Mouse (Mus musculus): Measurements from ENCODE around the gene Lrguk. TPM values are rescaled to one million over a fixed set of nuclear protein-coding genes. Genes with fewer than 3 reads are reported as not detected.

Lrguk gene
- polyA plus RNA-seq, 1 experiment from 2014 or later: 1.4 TPM

DNA sequence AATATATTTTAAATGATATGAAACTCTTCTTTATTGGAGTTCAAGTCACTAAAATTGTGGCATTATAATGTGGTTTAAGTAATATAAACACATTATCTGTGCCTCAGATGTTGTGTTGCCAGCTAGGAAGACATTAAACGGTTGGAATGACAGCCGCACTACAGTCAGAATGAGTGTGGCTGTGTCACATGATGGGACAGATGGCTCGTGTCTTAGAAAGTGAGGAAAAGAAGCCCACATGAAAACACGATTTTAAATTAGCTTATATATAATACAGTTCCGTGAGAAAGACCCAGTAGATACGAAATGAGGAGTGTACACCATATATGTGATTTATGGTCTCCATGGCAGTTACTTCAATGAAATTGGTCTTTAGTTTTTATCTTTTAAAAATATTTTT is 82.2 kb downstream of the Lrguk start:
- Histone ChIP-seq H3K4me3 (no peak overlapping the region), H3K4me2 (replicated peaks) (no peak overlapping the region), H3K27me3 (no peaks in the 10 kb centered on the region), H3K9me3 (replicated peaks) (no peaks in the 10 kb centered on the region), H3K36me3 (no peaks in the 10 kb centered on the region), H3K4me1 (0 out of 2 replicates have a peak, but pooled peaks cover 2% of the 10 kb centered on the region), H3K9ac (no peak overlapping the region), H3K27ac (no peak overlapping the region)
- ATAC-seq (ENCODE audit: low FRiP score): no peak
- 77% methylated on average over 6 of the region's 6 CpGs for WGBS

DNA sequence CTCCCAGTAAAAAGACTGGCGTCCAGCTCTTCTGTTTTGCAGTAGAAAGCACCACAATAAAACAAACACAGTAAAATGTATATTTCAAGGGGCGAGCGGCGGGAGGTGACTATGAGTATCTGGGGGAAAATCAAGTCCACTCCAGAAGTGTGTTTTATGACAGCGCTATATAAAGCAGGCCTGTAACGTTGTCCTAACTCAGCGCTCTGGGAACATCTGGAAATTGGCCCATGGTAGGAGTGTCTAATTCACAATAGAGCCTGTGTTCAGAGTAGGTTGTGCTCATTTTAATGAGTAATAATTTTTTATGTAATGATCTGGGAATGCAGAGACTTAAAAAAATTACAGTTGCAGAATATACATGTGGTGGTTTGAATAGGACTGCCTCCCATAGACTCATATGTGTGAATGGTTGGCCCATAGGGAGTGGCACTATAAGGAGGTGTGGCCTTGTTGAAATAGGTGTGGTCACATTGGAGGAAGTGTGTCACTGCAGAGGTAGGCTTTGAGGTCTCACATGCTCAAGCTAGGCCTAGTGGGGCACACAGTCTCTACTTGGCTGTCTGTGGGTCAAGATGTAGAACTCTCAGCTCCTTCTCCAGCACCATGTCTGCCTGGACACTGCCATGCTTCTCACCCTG is 87.7 kb downstream of the Lrguk start:
- Histone ChIP-seq H3K27ac (no peak overlapping the region), H3K4me1 (no peaks in the 10 kb centered on the region), H3K9me3 (replicated peaks) (no peaks in the 10 kb centered on the region), H3K4me2 (replicated peaks) (no peak overlapping the region), H3K4me3 (no peak overlapping the region), H3K36me3 (no peaks in the 10 kb centered on the region), H3K27me3 (no peaks in the 10 kb centered on the region), H3K9ac (no peak overlapping the region)
- 89% methylated on average over 7 of the region's 7 CpGs for WGBS
- no peak for ATAC-seq (ENCODE audit: low FRiP score)

DNA sequence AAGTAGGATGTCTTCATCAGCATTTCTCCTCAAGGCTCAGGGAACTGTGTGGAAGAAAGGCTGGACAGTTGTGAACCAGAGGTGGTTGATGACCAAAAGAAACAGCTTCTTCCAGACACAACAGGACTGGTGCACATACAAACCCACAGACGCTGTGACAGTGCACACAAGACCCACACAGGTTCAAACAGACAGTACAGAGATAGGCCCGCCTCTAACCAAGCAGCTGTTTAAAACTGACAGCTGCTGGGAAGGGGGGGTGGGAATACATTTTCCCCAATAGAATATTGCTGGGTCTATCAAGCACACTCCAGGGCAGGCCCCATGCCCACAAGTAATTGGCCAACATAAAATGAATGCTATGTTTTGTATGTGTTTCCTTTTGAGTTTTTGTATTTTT is 95.2 kb downstream of the Lrguk start:
- no peaks in the 10 kb centered on the region for H3K4me1 ChIP-seq
- no peaks in the 10 kb centered on the region for H3K27me3 ChIP-seq
- H3K4me2 ChIP-seq (replicated peaks): no peak overlapping the region
- H3K36me3 ChIP-seq: no peaks in the 10 kb centered on the region
- WGBS: 89% methylated on average over 2 of the region's 2 CpGs
- no peak overlapping the region for H3K9ac ChIP-seq
- no peak overlapping the region for H3K27ac ChIP-seq
- H3K9me3 ChIP-seq (replicated peaks): no peaks in the 10 kb centered on the region
- H3K4me3 ChIP-seq: no peak overlapping the region
- no peak for ATAC-seq (ENCODE audit: low FRiP score)

DNA sequence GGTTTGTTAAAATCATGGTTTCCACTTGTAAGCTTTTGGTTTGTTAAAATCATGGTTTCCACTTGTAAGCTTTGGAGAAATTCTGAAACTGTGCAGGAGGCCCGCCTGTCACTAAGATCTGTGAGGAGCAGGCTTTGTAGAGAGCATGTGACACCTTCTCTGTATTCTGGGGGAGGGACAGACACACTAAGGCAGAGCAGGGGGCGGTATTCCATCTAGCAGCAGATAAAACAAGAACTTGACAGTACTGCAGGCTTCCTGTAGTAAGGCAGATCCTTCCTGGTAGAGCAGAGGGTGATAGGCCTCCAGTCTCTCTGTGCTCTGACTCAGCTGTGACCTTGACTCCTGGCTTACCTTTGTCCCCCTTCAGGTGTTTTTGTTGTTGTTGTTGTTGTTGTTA is 100.0 kb downstream of the Lrguk start:
- Histone ChIP-seq H3K4me2 (replicated peaks) (no peak overlapping the region), H3K27me3 (no peaks in the 10 kb centered on the region), H3K4me1 (no peaks in the 10 kb centered on the region), H3K9ac (no peak overlapping the region), H3K27ac (no peak overlapping the region), H3K4me3 (no peak overlapping the region), H3K36me3 (no peaks in the 10 kb centered on the region), H3K9me3 (replicated peaks) (no peaks in the 10 kb centered on the region)
- 71% methylated on average over 2 of the region's 2 CpGs for WGBS
- ATAC-seq (ENCODE audit: low FRiP score): no peak

DNA sequence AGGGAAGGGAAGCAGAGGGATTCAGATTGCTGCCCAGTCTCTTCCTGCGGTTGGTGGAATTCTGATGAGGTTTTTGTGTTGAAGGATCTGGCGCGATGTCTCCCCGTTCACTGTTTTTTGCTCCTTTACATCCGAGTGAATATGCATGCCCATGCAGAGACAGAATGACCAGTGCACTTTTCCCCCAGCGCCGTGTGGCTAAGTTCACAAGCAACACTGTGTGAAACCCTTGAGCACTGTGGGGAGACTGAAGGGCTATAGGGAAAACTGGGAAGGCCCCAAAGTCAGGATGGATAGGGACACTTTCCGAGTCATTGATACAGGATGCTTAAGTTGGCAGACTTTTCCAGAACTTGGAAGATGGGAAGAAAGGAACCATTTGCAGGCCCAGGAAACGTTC is 103.1 kb downstream of the Lrguk start:
- WGBS: 87% methylated on average over 9 of the region's 9 CpGs
- Histone ChIP-seq H3K9me3 (replicated peaks) (no peaks in the 10 kb centered on the region), H3K4me1 (no peaks in the 10 kb centered on the region)

DNA sequence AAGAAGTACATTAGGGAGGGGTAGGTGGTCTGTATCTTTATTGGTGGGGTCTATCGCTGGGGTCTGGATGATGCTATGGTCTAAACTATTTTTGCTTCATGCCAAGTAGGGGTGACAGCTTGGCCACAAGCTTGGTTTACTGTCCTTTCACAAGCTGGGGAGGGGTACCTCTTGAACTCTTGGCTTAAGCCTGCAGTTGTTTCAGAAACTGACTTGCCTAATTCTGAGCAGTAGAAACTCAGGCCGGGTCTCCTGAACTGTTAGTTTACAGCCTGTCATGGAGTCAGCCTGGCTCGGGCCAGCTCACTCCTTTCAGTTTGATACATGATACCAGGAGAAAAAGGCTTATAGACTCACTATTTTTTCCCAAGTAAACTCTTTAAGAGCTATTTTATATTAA is 109.1 kb downstream of the Lrguk start:
- H3K9ac ChIP-seq: no peak overlapping the region
- no peaks in the 10 kb centered on the region for H3K4me1 ChIP-seq
- ATAC-seq (ENCODE audit: low FRiP score): no peak
- H3K4me3 ChIP-seq: no peak overlapping the region
- no peaks in the 10 kb centered on the region for H3K36me3 ChIP-seq
- no peak overlapping the region for H3K4me2 ChIP-seq (replicated peaks)
- no peaks in the 10 kb centered on the region for H3K9me3 ChIP-seq (replicated peaks)
- no peak overlapping the region for H3K27ac ChIP-seq
- no peaks in the 10 kb centered on the region for H3K27me3 ChIP-seq
- 86% methylated on average over 3 of the region's 3 CpGs for WGBS

More for the DNA sequence above, 103.1 kb downstream of the Lrguk start:
- no peak overlapping the region for H3K9ac ChIP-seq
- no peak for ATAC-seq (ENCODE audit: low FRiP score)
- no peak overlapping the region for H3K4me3 ChIP-seq
- no peak overlapping the region for H3K27ac ChIP-seq
- no peaks in the 10 kb centered on the region for H3K36me3 ChIP-seq
- H3K27me3 ChIP-seq: no peaks in the 10 kb centered on the region
- no peak overlapping the region for H3K4me2 ChIP-seq (replicated peaks)

DNA sequence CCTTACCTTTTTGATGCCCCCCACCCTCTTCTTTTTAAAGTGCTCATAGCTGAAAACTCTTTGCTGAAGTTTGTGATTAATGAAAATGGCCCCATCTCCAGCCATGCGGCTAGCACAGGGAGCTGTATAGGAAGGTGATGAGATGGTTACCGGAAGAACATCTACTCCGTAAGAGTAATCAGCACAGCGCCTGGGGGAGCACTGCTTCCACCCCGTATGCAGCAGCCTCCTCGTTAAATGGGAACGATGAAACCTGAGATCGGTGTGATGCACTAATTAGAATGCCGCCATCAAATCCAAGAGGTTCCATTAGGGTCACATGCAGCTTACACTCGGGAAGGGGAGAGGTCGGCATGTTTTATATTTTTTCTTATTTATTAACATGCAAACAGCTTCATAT is 113.7 kb downstream of the Lrguk start:
- H3K9ac ChIP-seq: no peak overlapping the region
- ATAC-seq (ENCODE audit: low FRiP score): no peak
- H3K4me1 ChIP-seq: no peaks in the 10 kb centered on the region
- H3K27ac ChIP-seq: no peak overlapping the region
- H3K27me3 ChIP-seq: no peaks in the 10 kb centered on the region
- 69% methylated on average over 11 of the region's 11 CpGs for WGBS
- H3K4me3 ChIP-seq: no peak overlapping the region
- 0 out of 2 replicates have a peak, but pooled peaks cover 3% of the 10 kb centered on the region for H3K9me3 ChIP-seq (replicated peaks)
- no peaks in the 10 kb centered on the region for H3K36me3 ChIP-seq
- H3K4me2 ChIP-seq (replicated peaks): no peak overlapping the region

DNA sequence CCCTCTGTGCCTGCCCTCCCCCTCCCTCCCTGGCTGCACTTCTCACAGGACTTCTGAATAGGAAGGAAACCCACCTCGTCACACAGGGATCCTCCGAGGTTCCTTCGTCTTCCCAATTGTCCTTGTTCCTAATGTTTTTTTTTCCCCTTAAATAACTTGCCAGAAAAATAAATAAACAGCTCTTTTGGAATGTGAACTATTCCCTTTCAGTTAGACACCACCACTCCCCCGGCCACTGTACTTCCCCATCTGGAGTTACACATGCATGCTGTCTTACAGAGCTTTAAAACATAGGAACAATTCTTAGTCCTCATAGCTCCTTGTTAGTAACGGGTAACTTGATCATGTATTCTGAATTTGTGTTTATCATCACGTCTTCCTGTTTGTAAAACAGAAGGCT is 116.8 kb downstream of the Lrguk start:
- no peaks in the 10 kb centered on the region for H3K4me1 ChIP-seq

DNA sequence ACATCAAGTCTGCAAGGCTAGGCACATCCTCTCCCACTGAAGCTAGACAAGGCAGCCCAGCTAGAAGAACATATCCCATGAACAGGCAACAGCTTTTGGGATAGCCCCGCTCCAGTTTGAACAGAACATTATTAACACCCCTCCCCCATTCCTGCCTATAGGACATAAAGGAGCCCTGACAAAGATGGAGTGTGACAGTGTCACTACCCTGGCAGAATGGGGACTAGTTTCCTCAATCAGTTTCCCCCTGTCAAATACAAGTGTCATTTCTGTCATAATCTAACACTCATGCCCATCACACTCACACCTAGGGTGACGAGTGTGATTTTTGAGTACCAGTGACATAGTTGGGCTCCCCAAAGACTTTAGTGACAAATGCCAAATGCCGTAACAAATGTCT is 118.8 kb downstream of the Lrguk start:
- Histone ChIP-seq H3K27me3 (no peaks in the 10 kb centered on the region), H3K4me3 (no peak overlapping the region), H3K27ac (no peak overlapping the region), H3K4me1 (no peaks in the 10 kb centered on the region), H3K4me2 (replicated peaks) (no peak overlapping the region), H3K36me3 (no peaks in the 10 kb centered on the region), H3K9me3 (replicated peaks) (0 out of 2 replicates have a peak, but pooled peaks cover 3% of the 10 kb centered on the region), H3K9ac (no peak overlapping the region)
- ATAC-seq (ENCODE audit: low FRiP score): no peak
- WGBS: 73% methylated on average over 3 of the region's 3 CpGs

More for the DNA sequence above, 116.8 kb downstream of the Lrguk start:
- H3K4me2 ChIP-seq (replicated peaks): no peak overlapping the region
- ATAC-seq (ENCODE audit: low FRiP score): no peak
- H3K36me3 ChIP-seq: no peaks in the 10 kb centered on the region
- no peak overlapping the region for H3K27ac ChIP-seq
- H3K27me3 ChIP-seq: no peaks in the 10 kb centered on the region
- WGBS: 69% methylated on average over 6 of the region's 6 CpGs
- H3K4me3 ChIP-seq: no peak overlapping the region
- H3K9ac ChIP-seq: no peak overlapping the region
- 0 out of 2 replicates have a peak, but pooled peaks cover 3% of the 10 kb centered on the region for H3K9me3 ChIP-seq (replicated peaks)

DNA sequence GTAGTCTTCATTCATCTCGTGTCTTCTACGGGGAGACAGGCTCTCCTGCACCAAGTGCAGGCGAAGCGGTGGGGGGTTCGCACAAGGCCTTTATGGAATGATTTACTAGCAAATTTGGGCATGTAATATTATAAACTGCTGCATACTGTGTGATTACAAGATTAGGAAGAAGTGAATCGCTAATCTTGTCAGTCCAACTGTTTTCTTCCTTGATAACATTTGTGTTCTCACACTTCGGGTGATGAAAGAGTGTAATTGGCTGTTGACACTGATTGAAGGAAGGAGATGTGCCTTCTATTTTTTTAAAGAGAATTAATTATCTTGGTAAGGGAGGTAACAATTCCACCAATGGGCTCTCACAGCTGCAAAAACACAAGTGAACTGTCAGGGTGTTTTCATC is 119.4 kb downstream of the Lrguk start:
- no peaks in the 10 kb centered on the region for H3K36me3 ChIP-seq
- 71% methylated on average over 7 of the region's 7 CpGs for WGBS
- no peak for ATAC-seq (ENCODE audit: low FRiP score)

DNA sequence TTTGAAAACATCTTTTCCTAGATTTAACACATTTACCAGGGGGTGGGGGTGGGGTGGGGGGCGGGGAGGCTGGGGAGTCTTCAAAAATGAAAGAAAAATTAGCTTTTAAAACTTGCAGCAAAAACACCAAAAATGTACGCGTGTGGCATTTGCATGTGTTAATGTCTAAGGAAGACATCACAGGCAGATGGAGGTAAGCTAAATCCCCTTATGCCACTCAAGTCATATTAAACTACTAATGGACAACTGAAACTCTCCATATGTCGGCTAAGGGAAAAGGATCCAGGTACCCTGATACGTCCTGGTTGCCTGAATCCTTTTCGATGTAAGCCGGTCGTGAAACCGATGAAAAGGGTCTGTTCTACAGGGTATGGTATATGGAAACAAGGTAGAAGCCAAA is 119.8 kb downstream of the Lrguk start:
- Histone ChIP-seq H3K36me3 (no peaks in the 10 kb centered on the region), H3K9me3 (replicated peaks) (0 out of 2 replicates have a peak, but pooled peaks cover 3% of the 10 kb centered on the region), H3K27me3 (no peaks in the 10 kb centered on the region), H3K4me2 (replicated peaks) (no peak overlapping the region), H3K27ac (no peak overlapping the region), H3K9ac (no peak overlapping the region), H3K4me3 (no peak overlapping the region), H3K4me1 (peaks cover 8% of the 10 kb centered on the region)
- WGBS: 82% methylated on average over 9 of the region's 9 CpGs
- ATAC-seq (ENCODE audit: low FRiP score): no peak

More for the DNA sequence above, 119.4 kb downstream of the Lrguk start:
- no peak overlapping the region for H3K4me2 ChIP-seq (replicated peaks)
- 0 out of 2 replicates have a peak, but pooled peaks cover 3% of the 10 kb centered on the region for H3K9me3 ChIP-seq (replicated peaks)
- no peaks in the 10 kb centered on the region for H3K27me3 ChIP-seq
- H3K4me3 ChIP-seq: no peak overlapping the region
- H3K9ac ChIP-seq: no peak overlapping the region
- H3K27ac ChIP-seq: no peak overlapping the region
- H3K4me1 ChIP-seq: peaks cover 4% of the 10 kb centered on the region; the same call in 1 of the 2 replicates

DNA sequence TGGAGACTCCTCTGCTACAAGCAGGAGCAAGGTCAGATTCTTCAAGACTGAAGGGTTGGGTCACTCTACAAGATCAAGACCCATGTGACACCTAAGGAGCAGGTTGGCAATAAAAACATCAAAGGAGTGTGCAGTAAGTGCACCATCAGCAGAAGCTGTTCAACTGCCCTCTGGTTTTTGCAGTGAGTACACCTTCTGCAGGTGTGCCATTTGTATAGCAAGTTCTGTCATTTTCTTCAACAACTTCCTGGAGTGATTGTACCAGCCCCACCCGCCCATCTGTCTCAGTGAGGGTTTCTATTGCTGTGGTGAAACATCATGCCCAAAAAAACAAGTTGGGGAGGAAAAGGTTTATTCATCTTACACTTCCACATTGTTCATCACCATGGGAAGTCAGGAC is 120.6 kb downstream of the Lrguk start:
- Histone ChIP-seq H3K36me3 (no peaks in the 10 kb centered on the region), H3K27me3 (no peaks in the 10 kb centered on the region), H3K9ac (no peak overlapping the region), H3K4me1 (peaks cover 14% of the 10 kb centered on the region), H3K4me2 (replicated peaks) (no peak overlapping the region), H3K4me3 (no peak overlapping the region), H3K9me3 (replicated peaks) (0 out of 2 replicates have a peak, but pooled peaks cover 3% of the 10 kb centered on the region), H3K27ac (no peak overlapping the region)
- ATAC-seq (ENCODE audit: low FRiP score): no peak
- WGBS: 84% methylated on average over 1 of the region's 1 CpGs
